Mouse (Mus musculus) B cell, adult 2 months (primary cell): ENCODE data around the gene Smarcd3.

Source experiments
- DNase-seq, 2 experiments: peaks; one replicate each; pipeline ENCODE4 v3.0.0; 2022

The Smarcd3 gene

DNA sequence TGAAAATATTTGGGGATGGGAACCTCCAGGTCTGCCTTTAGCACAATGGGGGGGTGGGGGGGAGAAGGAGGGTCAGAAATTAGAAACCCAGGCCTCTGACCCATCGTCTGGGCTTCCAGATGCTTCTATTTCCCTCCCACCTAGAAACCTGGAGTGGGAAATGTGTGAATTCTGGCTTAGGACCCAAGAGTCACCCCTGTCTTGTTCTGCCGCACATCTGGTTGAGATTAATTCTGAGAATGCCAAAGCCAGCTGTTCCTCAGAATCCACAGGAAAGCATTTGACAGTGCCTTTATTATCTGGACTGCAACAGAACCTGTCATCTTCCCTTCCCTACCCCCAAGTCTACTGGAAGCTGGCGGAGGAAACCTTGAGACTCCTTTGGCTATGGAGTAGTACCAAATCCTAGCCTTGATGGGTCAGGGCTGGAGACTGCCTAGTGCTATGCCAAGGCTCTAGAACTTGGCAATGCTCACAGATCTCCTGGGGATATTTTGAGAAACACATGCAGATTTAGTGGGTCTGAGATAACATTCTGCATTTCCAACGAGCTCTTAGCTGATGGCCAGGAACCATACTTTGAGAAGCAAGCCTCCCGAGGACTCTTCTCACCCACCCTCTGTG is 70.5 kb downstream of the Smarcd3 start:
- DNase-seq: no peak

DNA sequence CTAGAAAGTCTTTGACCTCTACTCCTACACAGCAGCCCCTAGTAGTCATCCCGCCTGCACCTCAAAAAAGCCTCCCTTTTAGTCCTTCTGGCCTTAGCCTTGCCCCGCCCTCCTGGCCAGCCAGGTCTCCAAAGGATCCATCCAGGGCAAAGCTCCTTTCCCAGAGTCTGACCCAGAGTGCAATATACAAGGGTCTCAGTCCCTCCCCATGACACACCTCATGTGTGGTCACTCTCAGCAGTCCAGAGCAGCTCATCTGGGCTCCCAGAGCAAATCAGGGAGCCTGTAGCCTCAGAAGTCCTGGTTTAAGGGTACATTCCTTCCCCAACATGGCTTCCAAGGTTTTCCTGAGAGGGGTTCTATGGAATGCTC is 72.9 kb downstream of the Smarcd3 start:
- DNase-seq: no peak

DNA sequence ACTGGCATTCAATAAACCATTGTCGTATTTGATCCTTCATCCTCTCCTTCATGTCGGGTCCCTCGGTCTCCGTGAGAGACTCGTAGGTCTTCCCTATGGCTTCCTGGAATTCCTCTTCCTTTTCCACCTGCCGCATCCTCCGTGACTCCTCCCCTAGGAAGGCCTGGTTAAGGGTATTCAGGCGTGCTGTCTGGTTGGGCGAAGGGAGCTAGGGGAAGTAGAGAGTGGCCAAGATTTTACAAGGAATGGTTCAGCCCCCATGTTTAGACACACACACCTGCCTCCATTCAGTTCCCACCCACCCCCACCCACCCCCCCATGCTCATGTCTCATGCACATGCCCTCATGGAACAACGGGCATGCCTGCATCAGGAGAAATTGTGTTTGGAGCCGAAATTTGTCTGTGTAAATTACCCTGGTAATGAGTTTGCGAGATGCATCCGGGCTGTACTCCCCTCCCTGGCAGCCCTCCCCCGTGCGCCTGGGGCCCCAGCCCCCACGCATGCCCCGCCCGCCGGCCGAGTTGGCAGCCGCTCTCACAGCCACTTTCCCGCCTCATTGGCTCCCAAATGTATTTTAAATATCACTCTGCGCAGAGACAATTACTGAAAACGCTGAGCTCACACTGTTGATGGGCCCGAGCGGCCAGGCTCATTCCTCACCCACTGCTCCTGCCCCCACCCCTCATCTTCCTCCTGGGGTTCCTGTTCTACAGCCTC is 73.5 kb downstream of the Smarcd3 start:
- no peak for DNase-seq

DNA sequence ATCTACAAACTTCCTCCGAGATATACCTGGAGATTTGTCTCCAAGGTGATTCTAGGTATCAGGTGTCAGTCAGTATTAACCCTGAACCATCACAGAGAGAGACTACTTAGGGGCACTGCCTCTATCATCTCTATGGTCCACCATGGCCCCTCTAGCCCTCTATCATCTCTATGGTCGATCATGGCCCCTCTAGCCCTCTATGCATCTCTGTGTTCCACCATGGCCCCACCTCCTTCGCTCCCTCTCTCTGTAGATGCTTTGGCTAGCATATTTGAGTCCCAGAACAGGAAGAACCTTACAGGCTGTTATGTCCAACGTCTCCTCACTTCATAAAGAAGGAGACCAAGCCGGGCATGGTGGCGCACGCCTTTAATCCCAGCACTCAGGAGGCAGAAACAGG is 81.6 kb downstream of the Smarcd3 start:
- DNase-seq: no peak

DNA sequence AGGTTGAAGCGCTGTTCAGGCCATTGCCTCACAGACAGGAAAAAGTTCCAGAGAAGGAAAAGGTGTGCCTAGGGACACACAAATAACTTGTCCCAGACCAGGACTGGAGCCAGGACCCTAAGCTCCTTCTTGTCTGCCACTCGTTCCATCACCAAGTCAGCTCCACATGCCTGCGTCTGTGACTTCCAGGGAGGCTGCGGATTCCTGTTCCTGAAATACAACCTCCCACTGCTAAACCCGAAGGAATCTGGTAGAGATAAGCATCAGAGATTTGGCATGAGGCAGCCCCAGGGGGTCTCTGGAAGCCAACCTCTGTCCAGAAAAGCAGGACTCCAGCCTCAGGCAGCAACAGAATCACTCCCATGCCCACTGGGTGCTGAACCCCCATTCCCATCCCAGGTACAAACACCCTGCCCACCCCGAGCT is 83.1 kb downstream of the Smarcd3 start:
- DNase-seq: no peak
